In the genomic region with DNA sequence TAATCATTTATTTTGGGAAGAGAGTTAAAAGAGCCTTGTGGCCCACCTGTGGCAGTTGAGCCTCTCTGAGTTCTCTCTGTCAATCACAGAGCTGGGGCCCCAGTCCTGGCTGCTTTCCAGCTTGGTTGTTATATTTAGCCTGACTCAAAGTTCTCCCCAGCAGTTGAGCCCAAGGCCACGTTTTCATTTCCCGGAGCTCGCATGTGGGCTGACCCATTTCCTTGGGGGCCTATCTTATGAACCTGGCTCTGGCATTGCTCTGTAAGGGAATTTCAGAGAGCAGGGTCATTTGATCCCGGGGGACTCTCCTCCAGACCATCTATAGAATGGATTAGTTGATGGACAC, we compare ENCODE assay signal across 12 mouse cellular contexts. TPM values are rescaled to one million over a fixed set of nuclear protein-coding genes. Genes with fewer than 3 reads are reported as not detected.
A peak's percentile ranks its signal among the peaks of the same experiment; 100 is the strongest.
DNase-seq lines count a peak whose midpoint lies in the region; ATAC-seq and TF ChIP-seq lines count a peak whose summit lies in the region.
"Had no signal": no experiment of that assay in that cellular context is flagged by ENCODE, and none has a peak within 500 bp of the region (broad histone marks: within the 10 kb centered on the region; RNA-seq: fewer than 3 reads in every experiment).

No protein-coding gene starts in this region.

- no peak overlapping the region for H3K27ac ChIP-seq in kidney, embryonic 15.5 days
- H3K27ac ChIP-seq in thymus, adult 2 months (ENCODE audit: control insufficient read depth, insufficient read depth, low read length): no peak overlapping the region
- H3K27ac ChIP-seq in forebrain, embryonic 10.5 days: no peak overlapping the region
- H3K27ac ChIP-seq: embryonic facial prominence, embryonic 13.5 days; hindbrain, embryonic 15.5 days; lung, embryonic 15.5 days; neural tube, embryonic 13.5 days had no signal

- WGBS in kidney, embryonic 15.5 days: 45% methylated on average over 4 of the region's 4 CpGs
- WGBS in thymus, adult 2 months: 5% methylated on average over 4 of the region's 4 CpGs
- WGBS in forebrain, embryonic 10.5 days: 90% methylated on average over 4 of the region's 4 CpGs

- H3K4me2 ChIP-seq in kidney, embryonic 15.5 days: no peak overlapping the region
- H3K4me2 ChIP-seq: embryonic facial prominence, embryonic 13.5 days; hindbrain, embryonic 15.5 days; lung, embryonic 15.5 days; neural tube, embryonic 13.5 days had no signal

- 0 out of 2 replicates have a peak, but pooled peaks cover 6% of the 10 kb centered on the region for H3K9me3 ChIP-seq in kidney, embryonic 15.5 days (replicated peaks)
- H3K9me3 ChIP-seq in forebrain, embryonic 10.5 days: peaks cover 7% of the 10 kb centered on the region; the same call in 1 of the 2 replicates
- H3K9me3 ChIP-seq: embryonic facial prominence, embryonic 13.5 days; hindbrain, embryonic 15.5 days; lung, embryonic 15.5 days had no signal

- H3K4me3 ChIP-seq in kidney, embryonic 15.5 days (replicated peaks): no peak overlapping the region
- H3K4me3 ChIP-seq in thymus, adult 2 months (ENCODE audit: control insufficient read depth, insufficient read depth, low read length): no peak overlapping the region
- H3K4me3 ChIP-seq in forebrain, embryonic 10.5 days: no peak overlapping the region
- H3K4me3 ChIP-seq: embryonic facial prominence, embryonic 13.5 days; hindbrain, embryonic 15.5 days; lung, embryonic 15.5 days; neural tube, embryonic 13.5 days had no signal

- no peak for TF ChIP-seq POLR2A in thymus, adult 2 months (IDR thresholded peaks at IDR 0.05; ENCODE audit: control insufficient read depth, extremely low read depth, insufficient read depth, low read length, poor library complexity)

- H3K36me3 ChIP-seq in kidney, embryonic 15.5 days: no peaks in the 10 kb centered on the region
- no peaks in the 10 kb centered on the region for H3K36me3 ChIP-seq in thymus, adult 2 months (ENCODE audit: control insufficient read depth, insufficient read depth, low read length)
- no peaks in the 10 kb centered on the region for H3K36me3 ChIP-seq in forebrain, embryonic 10.5 days (replicated peaks)
- H3K36me3 ChIP-seq: embryonic facial prominence, embryonic 13.5 days; hindbrain, embryonic 15.5 days; lung, embryonic 15.5 days; neural tube, embryonic 13.5 days had no signal

- peaks cover 8% of the 10 kb centered on the region; the same call in 1 of the 2 replicates for H3K4me1 ChIP-seq in kidney, embryonic 15.5 days
- H3K4me1 ChIP-seq in thymus, adult 2 months (replicated peaks; ENCODE audit: control insufficient read depth, insufficient read depth, low read length): peaks cover 23% of the 10 kb centered on the region
- peaks cover 12% of the 10 kb centered on the region for H3K4me1 ChIP-seq in forebrain, embryonic 10.5 days
- H3K4me1 ChIP-seq: hindbrain, embryonic 15.5 days; lung, embryonic 15.5 days had no signal

- H3K27me3 ChIP-seq in kidney, embryonic 15.5 days: no peaks in the 10 kb centered on the region
- H3K27me3 ChIP-seq in thymus, adult 2 months (ENCODE audit: control insufficient read depth, insufficient read depth, low read length): no peaks in the 10 kb centered on the region
- H3K27me3 ChIP-seq in forebrain, embryonic 10.5 days (ENCODE audit: poor library complexity, severe bottlenecking): no peaks in the 10 kb centered on the region
- H3K27me3 ChIP-seq: embryonic facial prominence, embryonic 13.5 days; hindbrain, embryonic 15.5 days; lung, embryonic 15.5 days; neural tube, embryonic 13.5 days had no signal

- no peak for TF ChIP-seq CTCF in thymus, adult 2 months (IDR thresholded peaks at IDR 0.05; ENCODE audit: borderline replicate concordance, control insufficient read depth, extremely low read depth, insufficient read depth, low read length, poor library complexity)

- ATAC-seq in kidney, embryonic 15.5 days (replicated peaks; ENCODE audit: low FRiP score): 0 out of 2 replicates have a peak, but pooled peaks have one; percentile 40

- no peak overlapping the region for H3K9ac ChIP-seq in kidney, embryonic 15.5 days
- H3K9ac ChIP-seq: embryonic facial prominence, embryonic 13.5 days; hindbrain, embryonic 15.5 days; lung, embryonic 15.5 days; neural tube, embryonic 13.5 days had no signal

- peak; percentile 85 for DNase-seq in 416B (ENCODE audit: low read depth)
- DNase-seq in adrenal gland, adult (ENCODE audit: inconsistent age in 2 of 2, low spot score in 1 of 2): peak; percentile 65 to 84
- DNase-seq in heart, adult 8-10 months (ENCODE audit: low spot score): peak; percentile 37
- no peak for DNase-seq in thymus, adult 2 months
- no peak for DNase-seq in urinary bladder, postnatal 10 days (ENCODE audit: low spot score)
- no peak for DNase-seq in forebrain, embryonic 10.5 days (ENCODE audit: extremely low spot score, low spot score)
- DNase-seq: thymus, postnatal 4 days had no signal

RNA-seq across cellular contexts. Expression of gene Dapp1, which starts 19.4 kb away (rescaled TPM):
- total RNA-seq in heart, adult 8-10 months (2022): 1 to 10 TPM; 5.5 to 9.2 (median 6.6) TPM
- 9.2 and 9.8 TPM in 2 replicates for polyA plus RNA-seq in kidney, embryonic 15.5 days (2015; fragmentation: Nextera tagmentation; extraction: Ambion mirVana)
- polyA plus RNA-seq in thymus, adult 2 months (2012; rRNA removed): 13.9 and 16.0 TPM in 2 replicates
- 2.2 and 3.5 TPM in 2 replicates for polyA plus RNA-seq in forebrain, embryonic 10.5 days (2016; fragmentation: Nextera tagmentation; extraction: Ambion mirVana)

Comparison
In these comparisons a context has a peak if more than half of its experiments do, and no peak if none do; other contexts are left out.
1. DNase-seq: peak in 416B (single experiment), adrenal gland, adult (2 of 2) and heart, adult 8-10 months (single experiment); none in thymus, adult 2 months (single experiment), urinary bladder, postnatal 10 days (single experiment) and forebrain, embryonic 10.5 days (single experiment).